Mouse (Mus musculus) cortical plate, adult 2 months (tissue): ENCODE measurements around the gene Fgfr2. TPM values are rescaled to one million over a fixed set of nuclear protein-coding genes. Genes with fewer than 3 reads are reported as not detected.

ENCODE experiments used
- H3K27ac ChIP-seq: fragments of 200-500 bp; 2 replicates; pipeline ENCODE4 v1.5.1; 2012; ENCODE audit warnings: low read length, control low read depth, inconsistent platforms; ENCODE audit not compliant: insufficient read depth
- H3K4me1 ChIP-seq: fragments of 200-500 bp; 2 replicates; pipeline ENCODE4 v1.6.1; 2011; ENCODE audit warnings: low read length; ENCODE audit not compliant: control insufficient read depth, insufficient read depth
- H3K4me3 ChIP-seq: fragments of 200-500 bp; 2 replicates; pipeline ENCODE4 v1.5.1; 2011; ENCODE audit warnings: mild to moderate bottlenecking, low read length, control low read depth; ENCODE audit not compliant: insufficient read depth
- CTCF ChIP-seq: fragments of 200-500 bp; IDR thresholded peaks from 2 replicates; pipeline ENCODE4 v1.5.1; 2011; ENCODE audit warnings: mild to moderate bottlenecking, control low read depth, low read length; ENCODE audit not compliant: insufficient read depth; ENCODE audit errors: extremely low read depth
- POLR2A ChIP-seq: fragments of 200-500 bp; IDR thresholded peaks from 2 replicates; pipeline ENCODE4 v1.6.1; 2011; ENCODE audit warnings: mild to moderate bottlenecking, low read length, control low read depth; ENCODE audit not compliant: insufficient read depth; ENCODE audit errors: extremely low read depth
- polyA plus RNA-seq: library from polyadenylated mRNA; depleted of rRNA; stranded (reverse); fragments of >200 nt; gene quantifications from 2 replicates; pipeline ENCODE4 v1.2.3, GENCODE M21; 2012

Fgfr2 gene
- polyA plus RNA-seq, 1 experiment = 50.4 TPM

- TF ChIP-seq POLR2A (no peak), CTCF (no peak)
- Histone ChIP-seq H3K27ac (no peak overlapping the region), H3K4me3 (no peak overlapping the region), H3K4me1 (peaks cover 6% of the 10 kb centered on the region; the same call in 1 of the 2 replicates)
Measured at GRCm38 (mm10) chr7:132245730-132246129, 877.4 kb downstream of the Fgfr2 start.

- TF ChIP-seq POLR2A (no peak), CTCF (no peak)
- no peak overlapping the region for H3K27ac ChIP-seq
Measured at GRCm38 (mm10) chr7:132244637-132245036, 878.5 kb downstream of the Fgfr2 start.

GRCm38 (mm10) chr7:132243225-132243624, 879.9 kb downstream of the Fgfr2 start:
- peaks cover 6% of the 10 kb centered on the region; the same call in 1 of the 2 replicates for H3K4me1 ChIP-seq
- no peak overlapping the region for H3K27ac ChIP-seq
- H3K4me3 ChIP-seq = no peak overlapping the region
- TF ChIP-seq POLR2A = no peak
- no peak for TF ChIP-seq CTCF

More at GRCm38 (mm10) chr7:132244637-132245036, 878.5 kb downstream of the Fgfr2 start:
- Histone ChIP-seq H3K4me1 (peaks cover 6% of the 10 kb centered on the region; the same call in 1 of the 2 replicates), H3K4me3 (no peak overlapping the region)

GRCm38 (mm10) chr7:132242617-132243141, 880.5 kb downstream of the Fgfr2 start:
- no peak for TF ChIP-seq POLR2A
- no peak for TF ChIP-seq CTCF

GRCm38 (mm10) chr7:132238921-132239320, 884.2 kb downstream of the Fgfr2 start:
- Histone ChIP-seq H3K27ac (no peak overlapping the region), H3K4me3 (no peak overlapping the region), H3K4me1 (no peaks in the 10 kb centered on the region)
- TF ChIP-seq CTCF (no peak), POLR2A (no peak)

More at GRCm38 (mm10) chr7:132242617-132243141, 880.5 kb downstream of the Fgfr2 start:
- Histone ChIP-seq H3K4me1 (peaks cover 6% of the 10 kb centered on the region; the same call in 1 of the 2 replicates), H3K4me3 (no peak overlapping the region), H3K27ac (no peak overlapping the region)

- no peaks in the 10 kb centered on the region for H3K4me1 ChIP-seq
- no peak overlapping the region for H3K4me3 ChIP-seq
- H3K27ac ChIP-seq = no peak overlapping the region
Measured at GRCm38 (mm10) chr7:132237191-132237590, 886.0 kb downstream of the Fgfr2 start.

GRCm38 (mm10) chr7:132236789-132237188, 886.4 kb downstream of the Fgfr2 start:
- Histone ChIP-seq H3K27ac (no peak overlapping the region), H3K4me1 (no peaks in the 10 kb centered on the region), H3K4me3 (no peak overlapping the region)
- no peak for TF ChIP-seq POLR2A
- no peak for TF ChIP-seq CTCF

More at GRCm38 (mm10) chr7:132237191-132237590, 886.0 kb downstream of the Fgfr2 start:
- TF ChIP-seq POLR2A (no peak), CTCF (no peak)

- H3K27ac ChIP-seq = no peak overlapping the region
- no peak for TF ChIP-seq POLR2A
- TF ChIP-seq CTCF = no peak
- no peak overlapping the region for H3K4me3 ChIP-seq
- H3K4me1 ChIP-seq = no peaks in the 10 kb centered on the region
Measured at GRCm38 (mm10) chr7:132234250-132234649, 888.9 kb downstream of the Fgfr2 start.

GRCm38 (mm10) chr7:132233732-132234131, 889.4 kb downstream of the Fgfr2 start:
- Histone ChIP-seq H3K4me1 (no peaks in the 10 kb centered on the region), H3K4me3 (no peak overlapping the region), H3K27ac (no peak overlapping the region)
- TF ChIP-seq CTCF = no peak
- TF ChIP-seq POLR2A = no peak

GRCm38 (mm10) chr7:132232937-132233336, 890.2 kb downstream of the Fgfr2 start:
- H3K4me3 ChIP-seq = no peak overlapping the region
- TF ChIP-seq CTCF = no peak
- no peak for TF ChIP-seq POLR2A
- H3K4me1 ChIP-seq = no peaks in the 10 kb centered on the region
- no peak overlapping the region for H3K27ac ChIP-seq
